Mouse (Mus musculus): ENCODE measurements around the gene Ntrk1. TPM values are rescaled to one million over a fixed set of nuclear protein-coding genes. Genes with fewer than 3 reads are reported as not detected.

Ntrk1 gene
- polyA plus RNA-seq, 1 experiment from 2014 or later = not detected

DNA sequence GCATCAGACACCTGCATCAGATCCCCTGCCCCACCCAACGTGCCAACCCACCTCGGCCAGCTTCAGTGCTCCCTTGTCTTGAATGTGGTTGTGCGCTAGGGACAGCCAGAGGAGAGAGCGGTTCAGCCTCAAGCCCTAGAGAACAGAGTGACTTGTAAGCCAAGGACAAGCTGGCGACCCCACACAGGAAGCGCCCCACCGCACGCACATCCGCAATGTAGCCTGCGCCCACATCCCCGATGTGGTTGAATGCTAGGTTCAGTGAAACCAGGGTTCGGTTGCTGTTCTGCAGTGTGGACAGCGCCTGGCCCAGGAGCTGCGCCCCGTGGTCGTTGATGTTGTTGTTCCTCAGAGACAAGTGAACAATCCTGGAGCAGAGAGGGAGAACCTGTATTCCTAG lies 52.2 kb downstream of the Ntrk1 start:
- TF ChIP-seq CTCF (IDR thresholded peaks at IDR 0.05) = no peak
- DNase-seq (ENCODE audit: low read depth, low spot score) (no peak), ATAC-seq (no peak)
- CTCF ChIA-PET = interaction anchor here (1.4 to 1.7 kb wide), 3 partner anchors 10 to 26 kb away, joined by 4 to 5 read pairs (median 4); no protein-coding TSS in a partner anchor
- POLR2A ChIA-PET = interaction anchor here (1.4 kb wide), 1 partner anchor 13 kb away, joined by 3 read pairs; no protein-coding TSS in a partner anchor
- in situ Hi-C loops (cut with MboI; ENCODE audit: low pct_unique_long_range_greater_than_20kb) = no loop called here
- H3K27me3 ChIP-seq = no peaks in the 10 kb centered on the region

GRCm38 (mm10) chr3:87742013-87742412 lies 52.9 kb downstream of the Ntrk1 start:
- no peaks in the 10 kb centered on the region for H3K27me3 ChIP-seq
- in situ Hi-C loops (cut with MboI; ENCODE audit: low pct_unique_long_range_greater_than_20kb) = no loop called here
- DNase-seq (ENCODE audit: low read depth, low spot score) (no peak), ATAC-seq (no peak)
- TF ChIP-seq CTCF (IDR thresholded peaks at IDR 0.05) = no peak
- ChIA-PET POLR2A (no interaction called here), CTCF (interaction anchor here (1.0 to 1.7 kb wide), 3 partner anchors 9 to 180 kb away, joined by 4 to 5 read pairs (median 4); no protein-coding TSS in a partner anchor)

- ChIA-PET CTCF (no interaction called here), POLR2A (interaction anchor here (0.6 to 1.1 kb wide), 2 partner anchors 57 to 365 kb away, joined by 3 to 4 read pairs; no protein-coding TSS in a partner anchor)
- no peak for TF ChIP-seq CTCF (IDR thresholded peaks at IDR 0.05)
- H3K27me3 ChIP-seq = no peaks in the 10 kb centered on the region
- ATAC-seq = no peak
- in situ Hi-C loops (cut with MboI; ENCODE audit: low pct_unique_long_range_greater_than_20kb) = no loop called here
- no peak for DNase-seq (ENCODE audit: low read depth, low spot score)
These were observed 56.1 kb downstream of the Ntrk1 start for GRCm38 (mm10) chr3:87738906-87739305.

- no peaks in the 10 kb centered on the region for H3K27me3 ChIP-seq
- POLR2A ChIA-PET = interaction anchor here (1.4 kb wide), 1 partner anchor 13 kb away, joined by 3 read pairs; no protein-coding TSS in a partner anchor
- no peak for TF ChIP-seq CTCF (IDR thresholded peaks at IDR 0.05)
- no peak for DNase-seq (ENCODE audit: low read depth, low spot score)
- CTCF ChIA-PET = interaction anchor here (1.2 to 2.0 kb wide), 3 partner anchors 11 to 80 kb away, joined by 3 to 7 read pairs (median 4); no protein-coding TSS in a partner anchor
- no peak for ATAC-seq
- in situ Hi-C loops (cut with MboI; ENCODE audit: low pct_unique_long_range_greater_than_20kb) = no loop called here
These were observed 59.6 kb downstream of the Ntrk1 start for GRCm38 (mm10) chr3:87735335-87735734.

- POLR2A ChIA-PET = no interaction called here
- no peak for TF ChIP-seq CTCF (IDR thresholded peaks at IDR 0.05)
These were observed 60.8 kb downstream of the Ntrk1 start for GRCm38 (mm10) chr3:87733984-87734761.

DNA sequence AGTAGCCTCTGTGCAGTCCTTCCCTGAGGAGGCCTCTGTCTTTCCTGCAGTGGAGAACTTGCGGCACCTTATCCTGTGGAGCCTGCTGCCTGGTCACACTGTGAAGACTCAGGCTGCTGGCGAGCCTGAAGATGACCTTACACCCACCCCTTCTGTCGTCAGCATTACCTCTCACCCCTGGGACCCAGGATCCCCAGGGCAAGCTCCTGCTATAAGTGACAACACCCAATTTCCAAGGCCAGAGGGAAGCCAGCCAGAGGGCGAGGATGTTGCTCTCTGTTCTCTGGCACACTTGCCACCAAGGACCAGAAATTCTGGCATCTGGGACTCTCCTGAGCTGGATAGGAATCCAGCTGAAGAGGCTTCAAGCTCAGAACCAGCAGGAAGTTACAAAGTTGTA lies 61.9 kb downstream of the Ntrk1 start:
- ChIA-PET CTCF (interaction anchor here (1.3 kb wide), 2 partner anchors 10 to 19 kb away, joined by 3 to 4 read pairs; no protein-coding TSS in a partner anchor), POLR2A (no interaction called here)
- H3K27me3 ChIP-seq = no peaks in the 10 kb centered on the region
- ATAC-seq = no peak
- in situ Hi-C loops (cut with MboI; ENCODE audit: low pct_unique_long_range_greater_than_20kb) = no loop called here
- DNase-seq (ENCODE audit: low read depth, low spot score) = no peak
- TF ChIP-seq CTCF (IDR thresholded peaks at IDR 0.05) = no peak

More at GRCm38 (mm10) chr3:87733984-87734761, 60.8 kb downstream of the Ntrk1 start:
- in situ Hi-C loops (cut with MboI; ENCODE audit: low pct_unique_long_range_greater_than_20kb) = no loop called here
- CTCF ChIA-PET = interaction anchor here (1.2 to 1.3 kb wide), 2 partner anchors 8 to 22 kb away, joined by 4 read pairs; no protein-coding TSS in a partner anchor
- DNase-seq (ENCODE audit: low read depth, low spot score) (no peak), ATAC-seq (no peak)
- no peaks in the 10 kb centered on the region for H3K27me3 ChIP-seq

DNA sequence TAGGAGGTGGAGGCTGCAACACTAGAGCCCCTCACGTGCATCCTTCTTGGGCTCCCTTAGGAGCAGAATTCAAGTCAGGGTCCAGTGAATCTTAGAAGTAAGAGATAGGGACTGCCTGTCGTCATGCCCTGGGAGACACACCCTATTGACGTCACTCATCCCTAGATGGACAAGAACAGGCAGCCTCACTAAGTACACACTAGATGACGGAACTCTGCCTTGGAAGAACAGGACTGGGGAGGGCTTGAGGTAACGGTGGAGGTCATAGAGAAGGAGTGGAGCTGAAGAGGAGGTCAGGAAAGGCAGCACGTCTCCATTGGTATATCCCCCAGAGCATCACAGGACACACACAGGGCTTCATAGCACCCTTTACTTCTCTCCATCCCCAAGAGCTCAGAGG lies 66.3 kb downstream of the Ntrk1 start:
- no peak for TF ChIP-seq CTCF (IDR thresholded peaks at IDR 0.05)
- no peaks in the 10 kb centered on the region for H3K27me3 ChIP-seq
- ATAC-seq (no peak), DNase-seq (ENCODE audit: low read depth, low spot score) (no peak)
- CTCF ChIA-PET = interaction anchor here (1.8 kb wide), 1 partner anchor 10 kb away, joined by 4 read pairs; no protein-coding TSS in a partner anchor
- POLR2A ChIA-PET = interaction anchor here (1.2 kb wide), 1 partner anchor 15 kb away, joined by 3 read pairs; no protein-coding TSS in a partner anchor
- in situ Hi-C loops (cut with MboI; ENCODE audit: low pct_unique_long_range_greater_than_20kb) = no loop called here

Other genes with a start within 250 kb of the Ntrk1 start
- gene Arhgef11, start 177.6 kb downstream of the Ntrk1 start, polyA plus RNA-seq (2021) = 41.9 TPM
- gene Lrrc71, start 46.5 kb downstream of the Ntrk1 start, polyA plus RNA-seq (2021) = 0.12 TPM
- gene Insrr, start 1.8 kb upstream of the Ntrk1 start, polyA plus RNA-seq (2021) = 0.06 TPM
- 2.8 TPM for gene Pear1, start 29.1 kb upstream of the Ntrk1 start, polyA plus RNA-seq (2021)
- not detected for gene Sh2d2a, start 51.6 kb upstream of the Ntrk1 start, polyA plus RNA-seq (2021)
- 72.2 TPM for gene Prcc, start 90.4 kb upstream of the Ntrk1 start, polyA plus RNA-seq (2021)
- 503 TPM for gene Hdgf, start 111.2 kb upstream of the Ntrk1 start, polyA plus RNA-seq (2021)
- 166 TPM for gene Mrpl24, start 124.3 kb upstream of the Ntrk1 start, polyA plus RNA-seq (2021)
- 38.5 TPM for gene Isg20l2, start 135.2 kb upstream of the Ntrk1 start, polyA plus RNA-seq (2021)
- gene Rrnad1, start 135.6 kb upstream of the Ntrk1 start, polyA plus RNA-seq (2021) = 24.6 TPM
- gene Crabp2, start 153.5 kb upstream of the Ntrk1 start, polyA plus RNA-seq (2021) = 0.59 TPM
- 45.0 TPM for gene Nes, start 175.9 kb upstream of the Ntrk1 start, polyA plus RNA-seq (2021)
- gene Bcan, start 205.1 kb upstream of the Ntrk1 start, polyA plus RNA-seq (2021) = 0.28 TPM
- 0.32 TPM for gene Hapln2, start 232.4 kb upstream of the Ntrk1 start, polyA plus RNA-seq (2021)
- 32.8 TPM for gene Gpatch4, start 247.9 kb upstream of the Ntrk1 start, polyA plus RNA-seq (2021)